Mouse (Mus musculus) CD4-positive, CD25-positive, alpha-beta regulatory T cell, adult 9 weeks (primary cell): ENCODE data around the gene Exosc5. TPM values are rescaled to one million over a fixed set of nuclear protein-coding genes. Genes with fewer than 3 reads are reported as not detected.

Experiments
- polyA plus RNA-seq: library from polyadenylated mRNA; unstranded; fragments of 100-300 nt; shearing (Covaris generic); gene quantifications from one replicate; pipeline ENCODE4 v1.2.1, GENCODE M21; 2017

The Exosc5 gene
- 151 TPM for polyA plus RNA-seq

DNA sequence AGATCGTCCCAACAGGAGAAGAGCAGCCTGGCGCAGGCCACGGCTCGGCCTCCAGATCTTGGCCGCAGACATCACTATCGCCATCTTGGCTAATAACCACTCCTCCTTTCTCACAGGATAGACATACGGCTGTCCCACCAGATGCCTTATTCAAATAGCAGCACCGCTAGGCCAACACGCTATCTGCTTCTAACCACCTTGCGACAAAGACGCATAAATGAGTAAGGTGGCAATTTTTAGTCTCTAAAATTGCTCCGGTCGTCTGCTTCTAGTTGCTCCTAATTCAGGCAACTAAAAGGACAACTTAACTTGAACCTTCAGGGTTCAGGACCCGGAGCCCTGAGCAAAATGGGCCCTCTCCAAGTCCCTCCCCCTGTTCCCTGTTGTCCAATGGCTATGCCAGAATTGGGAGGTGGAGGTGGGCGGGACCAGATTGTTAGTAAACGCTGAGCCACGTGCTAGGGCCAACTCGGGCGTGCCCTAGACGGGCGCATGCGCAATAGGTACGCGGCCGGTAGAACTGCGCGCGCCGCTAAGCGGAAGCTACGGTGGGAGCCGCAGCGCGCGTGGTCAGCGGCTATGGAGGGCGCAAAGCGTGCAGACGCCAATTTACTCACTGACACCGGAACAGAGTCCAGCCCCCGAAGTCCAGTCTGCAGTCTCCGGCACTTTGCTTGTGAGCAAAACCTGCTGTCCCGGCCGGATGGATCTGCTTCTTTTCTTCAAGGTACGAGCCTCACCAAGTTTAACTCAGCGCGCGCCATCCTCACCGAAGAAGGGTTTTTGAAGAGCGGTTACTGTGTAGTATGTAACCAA lies at the start of gene Exosc5, which contains the start of gene Bckdha:
Gene Exosc5, plus strand, starts transcription at position 508 of the 816 bp plus-strand sequence.
Gene Bckdha, minus strand, starts transcription at position 325 of the 816 bp plus-strand sequence.

DNA sequence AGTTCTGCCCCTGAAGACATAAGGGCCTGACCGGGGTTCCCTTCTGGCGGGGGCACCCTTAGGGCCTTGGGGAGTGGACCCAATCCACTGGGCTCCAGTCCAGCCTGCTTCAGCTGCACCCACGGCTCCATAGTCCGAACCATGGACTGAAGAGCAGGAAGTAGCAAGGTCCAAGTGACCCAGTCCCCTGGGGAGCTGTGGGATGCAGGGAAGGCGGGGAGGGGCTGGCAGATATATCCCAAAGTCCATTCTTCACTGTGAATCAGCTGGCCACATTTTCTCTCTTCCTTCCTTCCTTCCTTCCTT lies 43.3 kb upstream of the Exosc5 start, which contains the start of gene Erich4:
Gene Erich4, minus strand, starts transcription at position 187 of the 306 bp plus-strand sequence.

DNA sequence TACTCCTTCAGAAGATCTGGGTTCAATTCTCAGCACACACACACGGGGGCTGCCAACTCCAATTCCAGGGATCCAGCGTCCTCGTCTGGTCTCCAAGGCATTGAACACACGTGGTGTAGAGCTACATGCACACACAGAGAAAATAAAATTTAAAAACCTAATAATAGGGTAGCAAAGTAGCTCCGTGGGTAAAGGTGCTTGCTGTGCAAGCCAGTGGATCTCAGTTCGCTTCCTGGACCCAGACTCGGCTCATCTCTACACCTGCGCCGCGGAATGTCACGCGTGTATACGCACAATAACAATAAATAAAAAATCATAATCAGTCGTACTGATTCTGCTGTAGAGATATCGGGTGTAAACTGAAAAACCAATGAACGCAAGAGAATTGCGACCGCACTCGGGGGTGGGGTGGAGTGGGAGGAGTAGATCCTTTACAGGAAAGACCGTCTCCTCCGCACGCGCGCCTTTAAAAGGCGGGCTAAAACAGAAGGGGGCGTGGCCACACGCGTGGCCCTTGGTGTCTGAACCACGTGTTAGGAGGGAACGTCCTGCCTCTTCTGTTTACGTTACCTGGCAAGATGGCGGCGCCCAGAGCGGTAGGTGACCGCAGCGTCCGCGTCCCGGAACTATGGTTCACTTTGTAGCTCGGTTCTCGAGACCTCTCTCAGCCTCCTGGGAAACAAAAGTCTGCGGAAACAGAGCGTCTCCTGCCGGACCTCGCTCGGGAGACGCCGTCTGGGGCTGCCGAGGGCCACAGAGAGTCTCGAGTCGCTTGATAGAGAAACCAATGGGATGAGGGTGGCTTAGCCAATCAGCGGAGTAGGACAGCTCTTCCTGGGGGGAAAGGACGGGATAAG lies 39.9 kb upstream of the Exosc5 start, which contains the start of gene Dmac2:
Gene Dmac2, plus strand, starts transcription at position 550 of the 857 bp plus-strand sequence.

DNA sequence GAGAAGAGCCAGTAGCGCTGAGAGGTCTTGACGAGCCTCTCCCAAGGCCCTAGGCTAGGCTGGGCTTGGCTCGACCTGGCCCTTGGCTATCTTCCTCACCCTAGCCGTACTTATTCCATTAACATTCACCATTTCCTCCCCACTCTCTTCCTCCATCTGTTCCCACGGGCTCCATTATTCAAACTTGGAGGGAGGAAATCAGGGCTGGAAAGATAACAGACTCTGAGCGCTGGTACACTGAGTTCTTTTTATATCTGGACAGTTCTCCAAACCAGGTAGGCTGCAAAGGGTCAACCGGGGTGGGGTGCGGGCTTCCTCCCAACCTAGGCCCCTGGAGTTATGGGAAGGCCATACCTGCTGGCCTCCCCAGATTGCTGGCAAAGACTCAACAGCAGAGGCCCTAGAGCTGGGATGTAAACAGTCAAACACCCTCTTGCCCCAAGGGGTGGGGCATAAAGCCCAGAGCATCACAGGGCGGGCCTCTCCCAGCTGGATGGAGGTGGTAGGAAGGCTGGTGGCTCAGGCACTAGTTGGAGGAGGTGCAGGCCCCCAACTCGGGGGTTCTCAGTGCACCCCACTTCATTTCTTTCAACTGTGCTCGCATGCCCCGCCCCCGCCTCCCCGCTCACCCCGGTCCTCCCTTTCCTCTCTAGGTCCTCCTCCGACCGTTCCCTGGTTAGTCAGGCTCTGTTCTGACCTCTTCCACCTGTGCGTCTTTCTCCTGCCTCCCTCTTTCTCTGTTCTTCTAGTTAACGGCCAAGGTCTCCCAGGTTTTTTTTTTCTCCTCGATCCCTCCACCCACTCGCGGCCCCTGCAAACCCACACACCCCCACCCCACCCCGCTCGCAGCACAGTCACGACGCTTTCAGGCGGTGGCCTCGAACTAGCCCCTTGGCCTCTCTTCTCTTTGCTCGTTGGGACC lies 32.2 kb upstream of the Exosc5 start, which contains the start of gene B3gnt8:
Gene B3gnt8, plus strand, starts transcription at position 146 of the 922 bp plus-strand sequence.

DNA sequence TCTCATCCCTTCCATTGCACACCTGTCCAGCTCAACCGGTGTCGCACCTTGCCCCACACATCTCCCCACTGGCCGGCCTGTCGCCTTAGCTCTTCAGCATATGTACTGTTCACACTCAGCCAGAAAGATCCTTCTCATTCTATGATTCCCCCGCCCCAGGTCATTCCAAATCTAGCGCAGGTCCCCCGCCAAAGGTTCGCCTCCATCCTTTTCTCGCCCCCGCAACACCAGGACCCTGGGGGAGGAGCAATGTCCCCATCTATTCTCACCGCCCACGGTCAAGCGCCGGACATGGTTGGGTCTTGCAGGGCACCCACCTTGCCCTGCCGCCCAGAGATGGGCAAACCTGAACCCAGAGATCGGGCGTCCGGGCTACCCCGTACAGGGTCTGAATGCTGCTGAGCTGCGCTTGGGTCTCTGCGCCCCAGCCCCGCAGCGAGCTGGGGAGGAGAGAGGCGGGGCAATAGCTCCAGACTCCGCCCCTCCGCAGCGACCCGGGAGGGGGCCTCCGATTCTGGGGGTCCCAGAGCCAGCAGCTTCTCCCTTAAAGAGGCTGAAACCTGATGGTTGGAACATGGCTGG lies 15.8 kb downstream of the Exosc5 start, which contains the start of gene Tmem91:
Gene Tmem91, minus strand, starts transcription at position 448 of the 582 bp plus-strand sequence.

DNA sequence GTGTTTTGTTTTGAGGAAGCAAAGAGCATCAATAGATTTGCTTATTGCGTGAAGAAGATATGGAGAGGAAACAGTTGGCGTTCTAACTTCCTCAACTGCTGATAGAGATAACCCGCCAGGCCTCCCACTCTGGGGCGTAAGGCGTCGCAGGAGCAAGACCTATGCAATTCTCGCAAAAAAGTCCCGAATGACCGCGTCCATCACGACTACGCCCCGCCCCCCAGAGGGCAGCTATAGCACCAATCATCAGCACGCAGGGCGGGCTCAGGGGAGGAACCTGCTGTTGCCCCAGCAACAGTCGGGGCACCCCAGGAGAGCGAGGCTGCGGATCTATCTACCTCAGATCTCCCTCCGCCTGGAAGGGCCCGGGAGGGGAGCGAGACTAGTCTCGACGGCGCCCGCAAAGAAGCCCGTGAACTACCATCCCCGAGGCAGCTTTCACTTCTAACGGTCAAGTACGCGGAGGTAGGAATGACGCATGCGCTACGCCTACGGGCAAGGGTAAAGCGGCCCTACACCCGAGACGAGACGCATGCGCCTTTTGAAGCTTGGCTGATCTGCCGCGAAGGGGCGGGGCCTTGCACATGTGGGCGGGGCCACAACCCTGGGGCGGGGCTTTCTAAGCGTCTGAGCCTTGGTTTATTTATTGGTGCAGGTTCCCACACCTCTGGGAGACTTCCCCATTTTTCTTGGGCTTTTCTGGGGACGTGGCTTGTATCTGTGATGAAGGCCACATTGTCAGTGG lies 21.7 kb downstream of the Exosc5 start, which contains the start of gene B9d2:
Gene B9d2, plus strand, starts transcription at position 267 of the 745 bp plus-strand sequence.

DNA sequence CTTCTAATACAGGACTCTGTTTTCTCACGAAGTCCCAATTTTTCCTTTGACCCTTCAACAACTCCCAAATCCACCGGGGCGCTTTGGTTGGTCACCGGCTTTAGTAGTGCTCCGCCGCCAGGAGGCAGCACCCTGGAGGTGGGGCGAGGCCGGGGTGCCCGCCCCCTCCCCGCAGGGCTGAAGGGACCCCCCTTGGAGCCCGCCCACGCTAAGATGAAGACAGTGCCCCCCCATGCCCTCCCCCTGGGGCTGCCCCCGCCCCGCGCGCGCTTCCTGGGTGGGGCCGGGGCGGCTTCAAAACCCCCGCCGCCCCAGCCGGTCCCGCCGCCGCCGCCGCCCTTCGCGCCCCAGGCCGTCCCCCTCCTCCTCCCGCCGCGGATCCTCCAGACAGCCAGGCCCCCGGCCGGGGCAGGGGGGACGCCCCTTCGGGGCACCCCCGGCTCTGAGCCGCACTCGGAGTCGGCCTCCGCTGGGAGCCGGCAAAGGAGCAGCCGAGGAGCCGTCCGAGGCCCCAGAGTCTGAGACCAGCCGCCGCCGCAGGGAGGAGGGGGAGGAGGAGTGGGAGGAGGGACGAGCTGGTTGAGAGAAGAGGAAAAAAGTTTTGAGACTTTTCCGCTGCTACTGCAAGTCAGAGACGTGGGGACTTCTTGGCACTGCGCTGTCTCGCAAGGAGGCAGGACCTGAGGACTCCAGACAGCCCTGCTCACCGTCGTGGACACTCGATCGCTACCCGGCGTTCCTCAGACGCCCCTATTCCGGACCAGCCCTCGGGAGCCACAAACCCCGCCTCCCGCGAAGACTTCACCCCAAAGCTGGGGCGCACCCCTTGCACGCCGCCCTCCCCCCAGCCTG lies 27.9 kb downstream of the Exosc5 start, which contains the start of gene Tgfb1:
Gene Tgfb1, plus strand, starts transcription at position 323 of the 852 bp plus-strand sequence.

DNA sequence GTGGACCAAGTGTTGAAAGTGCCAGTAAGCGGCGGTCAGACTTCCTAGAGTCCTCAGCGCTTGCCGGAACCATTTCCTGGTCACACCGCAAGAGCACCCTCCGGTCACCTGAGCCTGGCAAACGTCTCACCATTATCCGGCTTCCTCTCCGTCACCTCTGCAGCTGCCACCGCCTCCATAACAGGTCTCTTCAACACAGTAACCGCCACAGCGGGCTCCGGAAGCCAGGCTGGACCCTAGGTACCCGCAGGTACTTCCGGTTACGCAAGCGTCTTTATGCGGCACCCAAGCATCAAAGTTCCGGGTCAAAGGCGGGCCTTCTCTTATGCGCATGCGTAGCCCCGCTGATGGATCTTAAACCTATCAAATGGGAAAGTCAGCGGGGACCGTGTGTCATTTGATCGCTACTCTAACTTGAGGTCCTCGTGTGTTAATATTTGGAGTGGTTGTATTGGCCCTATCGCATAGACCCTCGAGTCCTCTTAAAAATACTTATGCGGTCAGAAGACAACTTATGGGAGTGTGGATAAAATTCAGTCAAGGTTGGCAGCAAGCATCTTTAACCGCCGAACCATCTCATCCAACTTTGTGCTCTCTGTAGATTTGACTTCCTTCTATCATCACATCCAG lies 59.9 kb downstream of the Exosc5 start, which contains the start of gene Ccdc97:
Gene Ccdc97, minus strand, starts transcription at position 301 of the 630 bp plus-strand sequence.

Other genes starting within 250 kb of the Exosc5 start
- 0.62 TPM for gene Cxcl17, start 246.3 kb upstream of the Exosc5 start, polyA plus RNA-seq
- 0.89 TPM for gene Ceacam1, start 181.6 kb upstream of the Exosc5 start, polyA plus RNA-seq
- not detected for gene Ceacam2, start 119.3 kb upstream of the Exosc5 start, polyA plus RNA-seq
- not detected for gene Erich4, start 43.3 kb upstream of the Exosc5 start, polyA plus RNA-seq
- 89.7 TPM for gene Dmac2, start 39.8 kb upstream of the Exosc5 start, polyA plus RNA-seq
- 0.33 TPM for gene B3gnt8, start 32.5 kb upstream of the Exosc5 start, polyA plus RNA-seq
- gene Bckdha, start 183 bp upstream of the Exosc5 start, polyA plus RNA-seq: 65.1 TPM
- gene Tmem91, start 16.0 kb downstream of the Exosc5 start, polyA plus RNA-seq: 6.6 TPM
- gene B9d2, start 21.6 kb downstream of the Exosc5 start, polyA plus RNA-seq: 55.3 TPM
- gene Tgfb1, start 27.8 kb downstream of the Exosc5 start, polyA plus RNA-seq: 48.8 TPM
- gene Ccdc97, start 59.9 kb downstream of the Exosc5 start, polyA plus RNA-seq: 81.3 TPM
- 45.4 TPM for gene Hnrnpul1, start 95.6 kb downstream of the Exosc5 start, polyA plus RNA-seq
- gene Axl, start 129.5 kb downstream of the Exosc5 start, polyA plus RNA-seq: 31.8 TPM
- 7.3 TPM for gene Cyp2s1, start 157.7 kb downstream of the Exosc5 start, polyA plus RNA-seq
- gene Cyp2b10, start 238.5 kb downstream of the Exosc5 start, polyA plus RNA-seq: not detected